Mouse (Mus musculus): ENCODE data around the gene Tcf7l2.

DNA sequence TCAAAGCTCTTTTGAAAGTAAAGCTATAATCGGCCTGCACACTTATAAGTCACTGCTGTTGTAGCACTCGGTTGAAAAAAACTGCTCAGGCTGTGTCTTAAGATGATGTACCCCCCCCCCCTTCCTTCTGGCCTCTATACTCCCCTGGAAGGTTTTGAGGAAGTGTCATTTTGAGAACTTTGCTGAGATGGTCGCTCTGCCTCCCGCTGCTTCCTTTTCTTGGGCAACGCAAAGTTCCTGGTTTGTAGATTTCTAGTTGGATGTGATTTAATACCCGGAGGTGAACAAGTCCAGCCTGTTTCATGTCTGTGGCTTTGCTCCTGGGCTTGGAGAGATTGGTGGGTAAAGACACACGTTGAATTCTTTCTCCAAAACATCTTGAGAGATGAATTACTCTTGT, 33.2 kb downstream of the Tcf7l2 start:
- TF ChIP-seq CTCF (conservative IDR thresholded peaks at IDR 0.05; ENCODE audit: insufficient read depth, insufficient read length, low read depth, low read length): no peak
- no peak for TF ChIP-seq POLR2A (IDR thresholded peaks at IDR 0.05; ENCODE audit: low read depth, low read length)

Data from kidney, adult 2 months (tissue).